Mouse (Mus musculus) R1 (cell line): Measurements from ENCODE around the gene Pcsk4.

Experiments used
- DNase-seq: peaks from one replicate; pipeline ENCODE4 v3.0.0-alpha.2; 2018; ENCODE audit warnings: low read depth, low spot score

Pcsk4 gene

GRCm38 (mm10) chr10:80298571-80299281 is 30.6 kb downstream of the Pcsk4 start:
- peak; percentile 65 for DNase-seq

GRCm38 (mm10) chr10:80297526-80298133 is 31.7 kb downstream of the Pcsk4 start:
- DNase-seq: no peak

DNA sequence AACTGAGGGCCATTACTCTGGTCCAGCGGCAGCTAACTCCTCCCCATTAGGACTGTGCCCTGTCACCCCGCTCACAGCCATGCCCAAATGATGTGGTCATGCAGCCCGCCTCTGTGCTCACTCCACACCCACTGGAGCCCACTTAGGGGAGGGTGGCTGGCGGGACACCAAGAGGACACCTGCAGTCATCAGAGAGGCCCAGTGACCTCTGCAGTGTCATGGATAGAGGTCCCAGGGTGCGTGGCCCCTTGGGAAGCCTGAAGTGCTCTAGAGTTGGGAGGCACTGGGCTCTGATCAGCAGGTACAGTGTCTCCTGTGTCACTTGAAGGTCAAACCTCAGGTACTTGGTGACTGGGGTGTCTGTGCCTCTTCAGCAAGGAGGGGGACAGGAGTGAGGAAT is 32.5 kb downstream of the Pcsk4 start:
- DNase-seq: no peak

DNA sequence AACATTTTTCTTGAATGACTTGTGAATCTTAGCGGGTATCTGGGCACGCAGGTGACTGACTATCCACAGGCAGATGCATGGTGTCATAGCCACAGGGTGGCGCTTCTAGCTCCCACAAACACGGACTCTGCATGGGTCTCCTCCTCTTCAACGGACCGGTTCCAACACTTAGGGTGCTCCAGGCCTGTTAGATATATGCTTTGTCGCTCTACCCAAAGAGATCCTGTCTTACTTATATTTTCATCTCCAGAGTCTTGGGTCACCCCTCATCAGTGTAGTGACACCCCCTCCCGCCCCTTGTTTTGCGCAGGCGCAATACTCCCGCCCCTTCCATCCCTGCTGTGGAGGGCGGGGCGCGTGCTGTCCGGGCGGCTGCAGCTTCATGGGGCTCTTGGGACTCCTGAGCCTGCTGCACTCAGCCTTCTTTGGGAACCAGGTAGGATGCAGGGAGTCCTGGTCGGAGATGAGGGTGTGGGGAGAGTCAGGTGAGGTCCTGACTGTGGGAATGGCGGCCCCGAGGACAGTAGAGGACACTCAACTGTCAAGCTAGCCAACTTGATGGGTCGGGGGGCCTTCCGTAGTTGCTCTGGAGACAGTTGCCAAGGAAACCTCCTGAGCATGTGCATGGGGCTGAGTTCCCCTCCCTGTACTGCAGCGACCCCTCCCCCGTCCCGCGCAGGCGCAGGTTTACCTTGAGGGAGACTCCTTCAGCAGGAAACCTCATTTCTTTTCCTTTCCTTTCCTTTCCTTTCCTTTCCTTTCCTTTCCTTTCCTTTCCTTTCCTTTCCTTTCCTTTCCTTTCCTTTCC is 33.5 kb downstream of the Pcsk4 start, which contains the start of gene Apc2:
Gene Apc2, plus strand, starts transcription at position 360 of the 808 bp plus-strand sequence.
- DNase-seq: peak; percentile 88

- DNase-seq: no peak
Measured at GRCm38 (mm10) chr10:80294788-80295303, 34.5 kb downstream of the Pcsk4 start.

- DNase-seq: no peak
Measured at GRCm38 (mm10) chr10:80294311-80294710, 35.0 kb downstream of the Pcsk4 start.

DNA sequence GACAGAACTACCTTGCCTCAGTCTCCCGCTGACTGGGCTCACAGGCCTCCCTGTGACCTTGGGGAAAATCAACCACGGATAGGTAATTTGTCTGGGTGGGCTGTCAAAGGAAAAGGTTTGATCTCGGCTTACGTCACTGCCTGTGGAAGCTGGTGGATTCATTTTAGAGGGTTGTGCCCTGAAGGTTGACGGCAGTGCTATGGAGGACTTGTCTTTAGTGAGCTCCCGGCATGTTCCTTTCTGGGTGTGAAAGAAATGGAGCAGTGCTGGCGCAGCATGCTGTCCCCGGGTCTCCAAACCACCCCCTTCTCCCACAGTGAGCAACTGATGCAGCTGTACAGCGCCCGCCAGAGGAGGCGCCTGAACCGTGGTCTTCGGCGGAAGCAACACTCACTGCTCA is 36.0 kb downstream of the Pcsk4 start:
- DNase-seq: peak; percentile 65

DNA sequence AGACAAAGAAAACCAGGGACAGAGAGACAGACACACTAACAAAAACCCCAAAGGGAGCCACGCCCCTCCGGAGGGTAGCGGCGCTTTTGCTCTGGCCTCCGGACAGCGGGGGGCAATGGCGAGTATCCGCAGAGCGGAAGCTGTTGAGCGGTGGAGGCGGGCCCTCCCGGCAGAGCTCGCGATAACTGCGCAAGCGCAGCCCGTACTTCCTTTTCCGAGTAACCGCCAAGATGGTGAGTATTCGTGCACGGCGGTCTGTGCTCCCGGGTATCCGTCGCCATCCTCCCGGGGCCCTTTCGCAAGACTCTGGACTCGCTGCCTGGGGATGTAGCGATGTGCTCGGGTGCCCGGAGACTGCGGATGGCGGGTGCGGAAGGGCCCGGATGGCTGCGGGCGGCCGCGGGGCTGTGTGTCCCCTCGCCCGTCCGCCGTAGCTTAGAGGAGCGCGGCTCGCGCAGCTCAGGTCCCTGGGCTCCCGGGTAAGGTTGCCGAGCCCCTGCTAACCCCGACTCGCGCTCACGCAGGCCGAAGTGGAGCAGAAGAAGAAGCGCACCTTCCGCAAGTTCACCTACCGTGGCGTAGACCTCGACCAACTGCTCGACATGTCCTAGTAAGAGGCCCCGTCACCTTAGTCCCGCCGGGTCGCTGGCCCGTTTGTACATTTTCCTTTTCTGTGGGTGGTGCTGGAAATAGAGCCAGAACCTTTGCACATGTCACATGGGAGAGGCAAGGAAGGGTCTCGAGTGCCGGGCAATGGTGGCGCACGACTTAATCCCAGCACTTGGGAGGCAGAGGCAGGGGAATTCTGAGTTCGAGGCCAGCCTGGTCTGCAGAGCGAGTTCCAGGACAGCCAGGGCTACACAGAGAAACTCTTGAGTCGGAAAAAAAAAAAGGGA is 36.8 kb downstream of the Pcsk4 start, which contains the start of gene Rps15:
Gene Rps15, plus strand, starts transcription at position 203 of the 896 bp plus-strand sequence.
- DNase-seq: peak; percentile 98

- DNase-seq: peak; percentile 38
Measured at GRCm38 (mm10) chr10:80288657-80289056, 40.6 kb downstream of the Pcsk4 start.

DNA sequence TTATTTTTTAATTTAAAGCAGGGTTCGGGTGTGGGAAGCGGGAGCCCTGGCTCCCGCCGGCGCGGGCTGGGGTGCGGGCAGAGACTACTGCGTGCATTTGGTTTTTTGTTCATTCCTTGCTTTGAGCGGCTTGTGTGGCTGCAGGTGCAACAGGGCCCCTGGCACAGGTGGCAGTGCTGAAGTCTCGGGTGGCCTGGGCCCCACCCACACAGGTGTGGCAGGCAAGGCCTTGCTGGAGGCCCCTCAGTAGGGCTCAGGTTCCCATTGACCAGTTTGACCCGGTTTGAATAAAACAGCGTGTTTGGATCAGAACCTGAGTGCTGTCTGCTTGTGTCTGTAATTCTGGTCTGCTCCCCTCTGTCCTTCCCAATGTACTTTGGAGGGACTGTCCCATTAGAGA is 41.2 kb downstream of the Pcsk4 start:
- no peak for DNase-seq

DNA sequence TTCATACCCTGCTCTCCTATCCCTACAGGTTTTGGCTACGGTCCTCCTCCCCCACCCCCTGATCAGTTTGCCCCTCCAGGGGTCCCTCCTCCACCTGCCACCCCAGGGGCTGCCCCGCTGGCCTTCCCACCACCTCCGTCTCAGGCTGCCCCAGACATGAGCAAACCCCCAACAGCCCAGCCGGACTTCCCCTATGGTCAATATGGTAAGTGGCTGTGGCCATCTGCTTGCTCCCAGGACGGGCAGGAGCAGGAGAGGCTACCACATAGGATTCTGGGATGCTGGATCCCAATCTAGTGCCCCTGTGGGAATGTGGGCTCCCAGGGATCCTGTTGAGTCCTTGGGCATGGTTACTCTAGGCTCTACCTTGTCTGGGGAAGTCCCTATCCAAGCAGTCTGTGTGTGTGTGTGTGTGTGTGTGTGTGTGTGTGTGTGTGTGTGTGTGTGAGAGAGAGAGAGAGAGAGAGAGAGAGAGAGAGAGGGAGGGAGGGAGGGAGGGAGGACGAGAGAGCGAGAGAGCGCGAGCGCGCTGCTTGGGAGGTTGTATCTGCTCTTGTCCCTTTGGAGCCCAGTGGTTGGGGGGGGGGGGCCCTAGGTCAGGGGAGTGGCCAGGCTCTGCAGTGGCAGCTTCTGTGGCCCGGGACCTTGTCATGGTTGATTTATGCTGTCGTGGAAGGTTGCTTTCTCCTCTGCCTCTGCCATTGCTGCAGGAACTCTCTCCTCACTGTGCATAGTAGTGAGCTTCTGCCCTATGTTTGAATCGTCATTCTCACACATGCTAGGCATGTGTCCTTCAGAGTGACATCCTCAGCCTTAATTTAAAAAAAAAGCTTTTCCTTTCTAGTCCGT is 43.9 kb downstream of the Pcsk4 start:
- DNase-seq: no peak

GRCm38 (mm10) chr10:80282481-80283441 is 46.5 kb downstream of the Pcsk4 start:
- no peak for DNase-seq

DNA sequence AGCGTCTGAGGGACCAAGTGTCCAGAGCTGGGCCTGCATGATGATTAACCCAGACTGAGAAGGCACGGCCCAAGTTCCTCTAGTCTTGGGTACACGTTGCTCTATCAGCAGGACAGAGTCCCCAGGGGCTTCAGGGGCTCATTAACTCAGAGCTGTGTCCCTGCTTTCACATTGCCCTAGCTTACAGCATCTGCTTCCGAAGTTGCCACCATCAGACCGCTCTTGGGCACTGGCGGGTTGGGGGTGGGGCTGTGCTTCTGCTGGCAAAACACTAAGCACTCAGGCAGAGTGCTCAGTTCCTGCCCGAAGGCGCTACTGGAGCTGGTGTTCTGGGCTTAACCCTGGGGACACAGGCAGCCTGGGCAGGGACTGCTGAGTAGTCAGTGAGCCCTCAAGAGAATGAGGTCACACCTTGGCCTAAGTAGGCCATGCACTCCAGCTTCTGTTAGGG is 47.4 kb downstream of the Pcsk4 start:
- no peak for DNase-seq

DNA sequence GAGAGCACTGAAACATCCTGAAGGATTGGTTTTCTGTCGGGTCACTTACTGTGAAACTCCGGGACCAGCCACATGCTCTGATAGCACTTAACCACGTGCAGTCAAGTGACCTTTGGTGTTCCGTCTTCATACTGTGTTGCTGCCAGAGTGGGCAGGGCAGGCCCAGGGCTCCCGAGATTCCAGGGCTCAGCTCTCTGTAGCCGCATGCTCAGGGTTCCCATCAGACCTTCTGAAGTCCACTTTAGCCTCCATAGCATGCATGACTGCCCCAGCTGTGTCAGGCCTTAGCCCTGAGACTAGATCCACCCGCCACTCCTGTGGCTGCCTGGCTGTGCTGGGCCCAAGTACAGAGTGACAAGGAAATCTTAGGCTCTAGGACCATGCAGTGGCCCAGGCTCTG is 48.0 kb downstream of the Pcsk4 start:
- DNase-seq: no peak

DNA sequence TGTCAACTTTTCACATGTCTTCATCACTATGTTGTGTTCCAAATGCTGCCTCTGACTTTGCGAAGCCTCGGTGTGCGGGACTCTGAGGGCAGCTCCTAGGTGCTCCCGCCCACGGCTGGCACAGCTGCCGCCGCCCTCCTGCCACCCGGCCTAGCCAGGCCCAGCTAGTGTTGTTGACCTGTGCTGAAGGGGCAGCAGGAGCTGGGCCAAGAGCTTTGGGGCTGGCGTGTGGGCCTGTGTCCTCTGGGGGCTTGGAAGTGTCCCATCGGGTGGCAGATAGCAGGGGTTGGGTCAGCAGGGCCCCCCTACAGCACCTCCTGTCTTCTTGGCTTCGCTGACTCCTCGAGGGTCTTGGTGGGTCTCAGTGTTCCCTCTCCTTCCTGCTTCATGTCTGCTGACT is 50.0 kb downstream of the Pcsk4 start:
- DNase-seq: no peak

GRCm38 (mm10) chr10:80278390-80278789 is 50.9 kb downstream of the Pcsk4 start:
- DNase-seq: no peak

DNA sequence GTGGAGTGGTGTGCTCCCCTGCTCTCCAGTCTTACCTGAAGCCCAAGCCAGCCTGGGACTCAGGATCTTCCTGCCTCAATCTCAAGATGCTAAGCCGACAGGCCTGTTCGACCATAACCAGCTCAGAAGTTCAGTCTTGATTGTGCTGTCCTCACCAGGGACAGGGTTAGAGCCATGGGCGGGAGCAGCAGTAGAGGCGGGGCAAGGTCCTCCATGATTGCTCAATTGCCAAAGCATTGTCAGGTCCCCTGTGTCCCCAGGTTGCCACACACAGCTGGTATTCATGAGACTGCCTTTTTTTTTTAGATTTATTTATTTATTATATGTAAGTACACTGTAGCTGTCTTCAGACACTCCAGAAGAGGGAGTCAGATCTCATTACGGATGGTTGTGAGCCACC is 53.1 kb downstream of the Pcsk4 start:
- DNase-seq: no peak

DNA sequence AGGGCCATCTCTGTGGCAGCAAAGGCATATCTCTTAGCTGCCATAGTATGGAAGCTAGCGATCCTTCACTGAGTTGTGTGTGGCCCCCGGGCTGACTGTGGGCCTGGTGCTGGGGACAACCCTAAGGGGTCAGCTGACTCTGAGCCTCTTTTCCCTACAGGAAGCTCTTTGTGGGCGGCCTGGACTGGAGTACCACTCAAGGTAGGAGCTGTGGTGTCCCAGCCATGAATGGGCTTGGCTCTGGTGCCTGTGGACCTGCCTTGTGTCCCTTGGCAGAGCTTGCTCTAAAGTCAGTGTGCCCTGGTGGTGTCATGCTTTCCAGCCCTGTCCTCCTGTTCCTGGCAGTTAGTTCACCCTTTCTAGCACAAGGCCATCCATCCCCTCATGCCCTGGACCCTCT is 55.5 kb downstream of the Pcsk4 start:
- no peak for DNase-seq
